Mouse (Mus musculus) heart, embryonic 15.5 days (tissue): ENCODE results near the gene Armc3. TPM values are rescaled to one million over a fixed set of nuclear protein-coding genes. Genes with fewer than 3 reads are reported as not detected.

Experiments used
- polyA plus RNA-seq: library from polyadenylated mRNA; unstranded; fragments of >200 nt; fragmentation: Nextera tagmentation; extraction: Ambion mirVana; gene quantifications from 2 replicates; pipeline ENCODE4 v1.2.1, GENCODE M21; 2015

The Armc3 gene
- polyA plus RNA-seq, 1 experiment from 2014 or later: 0.13 TPM

Other genes starting within 250 kb of the Armc3 start
- 6.1 and 9.1 TPM in 2 replicates for gene Pip4k2a, start 201.2 kb upstream of the Armc3 start, polyA plus RNA-seq
- 0.16 and 0.30 TPM in 2 replicates for gene 4930426L09Rik, start 201.0 kb upstream of the Armc3 start, polyA plus RNA-seq
- gene Msrb2, start 172.1 kb downstream of the Armc3 start, polyA plus RNA-seq: 43.1 and 44.4 TPM in 2 replicates
- gene Ptf1a, start 246.4 kb downstream of the Armc3 start, polyA plus RNA-seq: not detected in 2 replicates